Mouse (Mus musculus) T-helper 17 cell (primary cell): Measurements from ENCODE around the gene Mtrex.

ENCODE experiments used
- in situ Hi-C, 2 experiments: fragments of 300-600 bp; cut with MboI, MseI; formaldehyde crosslinking; loops; 1 replicate in 1 of 2; 2 replicates in 1 of 2; pipeline ENCODE4 v1.15.1; 2025; ENCODE audit warnings: high pct_unique_total_duplicates in 2 of 2

Gene Mtrex

DNA sequence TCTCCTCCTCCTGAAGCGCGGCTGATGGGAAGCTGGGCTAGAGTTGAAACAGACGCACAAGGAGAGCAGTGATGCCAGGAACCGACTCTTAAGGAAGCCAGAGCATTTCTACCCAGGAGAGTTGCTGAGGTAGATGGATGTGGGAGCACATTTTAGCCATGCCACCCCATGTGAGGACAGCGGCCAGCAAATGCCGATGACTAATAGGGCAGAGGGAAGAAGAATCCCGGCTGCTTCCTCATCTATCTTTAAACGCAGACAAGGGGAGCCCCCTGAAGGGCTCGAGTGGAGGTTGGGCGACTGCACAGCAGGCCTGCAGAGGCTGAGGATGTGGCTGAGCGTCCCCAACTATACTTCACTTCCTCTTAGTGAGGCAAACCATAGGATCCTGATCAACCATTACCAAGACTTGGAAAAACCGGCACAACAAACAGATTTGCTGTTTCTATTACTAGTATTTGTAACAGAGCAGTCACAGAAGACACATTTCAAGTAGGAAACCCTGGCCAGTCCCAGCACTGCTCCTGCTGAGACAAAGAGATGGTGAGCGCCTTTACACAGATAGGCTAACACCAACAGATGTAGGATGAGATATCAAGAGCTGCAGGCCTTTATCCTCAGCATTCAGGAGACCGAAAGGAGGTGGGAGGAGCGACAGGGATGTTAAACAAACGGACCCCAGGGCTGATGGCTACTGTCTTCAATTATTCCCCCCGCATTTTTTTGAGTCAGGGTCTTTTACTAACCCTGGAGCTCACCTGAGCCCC, 55.5 kb downstream of the Mtrex start:
- in situ Hi-C loops, result loop anchor here in 1 of 2 experiments (5.0 kb wide), 1 partner anchor 41 kb away; no protein-coding TSS in a partner anchor

DNA sequence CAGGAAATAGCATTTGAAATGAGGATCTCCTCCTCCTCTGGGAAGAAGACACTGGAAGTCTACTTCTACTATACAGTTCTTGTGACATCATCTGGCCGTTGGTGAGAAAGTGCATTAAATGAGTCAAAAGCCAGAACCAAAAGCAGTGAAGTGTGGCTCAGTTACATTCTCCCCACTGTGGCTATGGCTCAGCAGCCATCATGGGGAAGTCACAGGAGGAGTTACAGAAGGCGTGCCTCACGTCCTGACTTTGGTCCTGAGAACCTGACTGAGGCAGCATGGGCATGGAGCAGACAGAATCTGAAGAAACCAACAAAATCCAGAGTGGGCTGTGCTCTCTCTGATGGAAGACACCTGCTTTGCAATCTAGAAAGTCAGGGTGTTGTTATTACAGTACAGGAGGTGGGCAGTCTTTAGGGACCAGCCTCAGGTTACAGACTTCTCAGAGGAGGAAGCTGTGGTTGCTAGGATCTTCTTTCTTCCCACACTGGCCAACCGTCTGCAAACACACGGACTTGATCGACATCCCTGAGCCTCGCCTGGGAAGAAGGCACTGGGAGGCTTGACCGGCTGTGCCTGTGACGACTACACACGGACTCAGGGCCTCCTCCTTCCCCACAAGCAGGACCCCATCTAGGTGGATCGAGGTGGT, 57.0 kb downstream of the Mtrex start:
- in situ Hi-C loops, result loop anchor here in 1 of 2 experiments (5.0 kb wide), 1 partner anchor 42 kb away; no protein-coding TSS in a partner anchor

DNA sequence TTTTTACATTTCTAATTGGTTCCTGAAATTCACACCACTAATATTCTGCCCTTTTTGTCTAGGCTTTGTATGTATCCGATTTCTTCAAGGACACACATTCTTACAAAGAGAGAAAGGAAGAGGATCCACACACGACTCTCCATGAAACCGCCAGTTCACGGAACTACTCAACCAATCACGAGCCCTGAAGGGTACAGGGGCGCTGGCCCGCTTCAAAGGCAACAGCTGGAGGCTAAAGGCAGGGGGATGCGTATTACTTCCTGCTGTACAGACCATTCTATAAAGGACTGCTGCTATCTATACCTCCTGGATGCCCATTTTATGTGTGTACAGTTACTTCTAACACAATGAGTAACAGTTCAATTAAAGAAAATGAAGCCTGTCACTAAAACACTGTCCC, 59.8 kb downstream of the Mtrex start:
- in situ Hi-C loops, result loop anchor here (10.0 kb wide), 2 partner anchors 177 to 193 kb away; partner anchors contain the start of gene Gpx8 (in 1 of the 2)

DNA sequence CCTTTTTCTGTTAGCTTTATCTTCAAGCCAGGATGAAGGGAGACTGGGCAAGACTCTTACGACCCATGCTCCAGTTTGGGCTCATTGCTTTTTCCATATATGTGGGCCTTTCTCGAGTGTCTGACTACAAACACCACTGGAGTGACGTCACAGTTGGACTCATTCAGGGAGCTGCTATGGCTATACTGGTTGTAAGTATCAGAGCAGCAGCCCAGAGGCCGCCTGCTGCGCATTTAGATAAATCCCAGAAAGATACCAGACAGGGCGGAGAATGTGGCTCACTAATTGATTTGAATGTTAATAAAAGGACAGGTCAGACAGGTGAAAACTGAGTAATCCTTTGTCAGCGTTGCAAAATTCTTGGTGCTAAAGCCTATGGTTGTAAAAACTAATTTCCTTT, 60.4 kb downstream of the Mtrex start:
- in situ Hi-C loops, result loop anchor here (10.0 kb wide), 2 partner anchors 178 to 192 kb away; partner anchors contain the start of gene Gpx8 (in 1 of the 2)

DNA sequence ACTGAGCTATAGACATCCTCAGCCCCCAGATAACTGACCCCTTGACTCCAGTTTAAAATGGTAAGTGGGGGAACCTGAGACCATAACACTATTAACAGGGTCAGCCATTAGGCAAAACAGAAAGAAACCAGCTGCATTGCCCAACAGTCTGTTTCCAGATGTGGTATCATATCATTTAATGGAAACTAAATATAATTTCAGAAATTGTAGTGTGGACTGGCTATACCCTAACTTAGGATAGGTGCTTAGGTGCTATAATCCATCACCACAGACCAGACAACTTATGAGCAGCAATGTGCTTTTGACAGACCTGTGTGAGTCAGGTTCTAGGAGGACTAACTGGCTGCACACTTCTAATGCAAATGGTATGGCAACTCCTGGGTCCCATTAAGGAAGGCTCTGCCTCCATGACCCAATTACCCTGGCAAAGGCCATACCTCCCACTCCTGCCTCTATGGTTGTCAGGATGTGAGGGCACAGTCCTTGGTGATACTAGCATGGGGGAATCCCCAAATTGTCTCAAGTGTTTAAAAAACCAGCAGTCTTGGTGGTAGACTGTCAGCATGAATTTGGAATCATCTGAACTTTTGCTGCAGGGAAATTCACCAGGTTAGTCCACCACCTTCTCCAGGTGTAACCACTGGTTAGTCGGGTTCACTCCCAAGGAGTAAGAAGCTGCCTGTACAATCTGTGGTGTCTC, 64.1 kb downstream of the Mtrex start:
- in situ Hi-C loops, result loop anchor here (10.0 kb wide), 2 partner anchors 182 to 188 kb away; partner anchors contain the start of gene Gpx8 (in 1 of the 2)

DNA sequence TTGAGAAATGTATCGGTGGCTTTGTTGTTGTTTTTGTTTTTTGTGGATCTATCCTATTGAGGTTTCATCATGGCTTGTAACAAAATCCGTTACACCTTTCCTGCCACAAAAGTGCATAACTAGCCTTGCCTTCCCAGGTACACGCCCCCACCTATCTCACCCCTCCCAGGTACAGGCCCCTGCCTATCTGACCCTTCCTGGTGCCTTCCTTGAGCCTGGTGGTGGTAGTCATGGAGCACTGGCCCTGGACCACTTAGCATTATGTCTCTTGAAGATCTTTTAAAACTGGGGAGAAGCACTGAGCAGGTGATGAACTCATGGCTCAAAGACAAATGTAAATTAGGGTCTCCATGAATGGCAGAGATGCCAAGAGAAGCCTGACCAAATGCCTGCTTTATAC, 64.9 kb downstream of the Mtrex start:
- in situ Hi-C loops, result loop anchor here (10.0 kb wide), 2 partner anchors 182 to 188 kb away; partner anchors contain the start of gene Gpx8 (in 1 of the 2)

DNA sequence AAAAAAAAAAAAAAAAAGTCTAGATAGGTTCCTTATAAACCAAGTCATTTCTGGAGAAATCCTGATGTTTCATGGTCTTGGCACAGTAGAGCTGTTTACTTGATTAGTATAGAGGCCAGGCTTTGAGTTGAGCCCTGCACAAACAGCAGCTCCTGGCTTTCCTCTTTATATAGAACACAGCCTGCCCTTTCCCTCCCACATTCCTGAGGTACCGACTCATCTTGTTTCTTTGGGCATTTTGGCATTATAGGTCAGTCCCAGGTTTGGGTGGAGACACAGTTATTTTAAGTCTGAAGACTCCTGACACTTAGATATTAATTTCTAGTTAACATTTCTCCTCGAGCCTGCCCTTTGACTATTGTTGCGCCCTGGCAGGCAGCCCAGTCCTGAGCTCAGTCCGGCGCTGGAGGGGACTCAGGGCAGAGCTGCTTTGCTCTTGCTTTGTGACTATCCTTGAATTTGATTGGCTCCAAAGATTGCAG, 65.3 kb downstream of the Mtrex start:
- in situ Hi-C loops, result loop anchor here (10.0 kb wide), 2 partner anchors 183 to 187 kb away; partner anchors contain the start of gene Gpx8 (in 1 of the 2)

DNA sequence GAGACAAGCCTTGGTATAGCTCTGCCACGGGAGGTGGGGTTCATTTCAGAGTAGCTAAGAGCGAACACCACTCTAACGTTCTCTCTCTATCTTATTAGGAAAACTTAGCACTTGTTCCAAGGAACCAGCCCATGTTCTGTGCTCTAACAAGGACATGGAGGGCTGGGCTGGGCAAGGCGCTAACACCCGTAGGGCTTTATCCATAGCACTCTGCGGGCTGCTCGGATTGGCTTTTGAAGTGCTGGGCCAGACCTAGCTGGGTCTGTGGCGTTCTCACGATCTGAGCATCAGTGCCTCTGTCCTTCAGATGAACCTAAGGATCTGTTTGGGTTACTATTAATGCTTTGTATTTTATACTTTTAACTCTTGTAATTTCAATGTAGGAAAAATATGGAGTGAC, 66.3 kb downstream of the Mtrex start:
- in situ Hi-C loops, result loop anchor here (10.0 kb wide), 2 partner anchors 184 to 186 kb away; partner anchors contain the start of gene Gpx8 (in 1 of the 2)

DNA sequence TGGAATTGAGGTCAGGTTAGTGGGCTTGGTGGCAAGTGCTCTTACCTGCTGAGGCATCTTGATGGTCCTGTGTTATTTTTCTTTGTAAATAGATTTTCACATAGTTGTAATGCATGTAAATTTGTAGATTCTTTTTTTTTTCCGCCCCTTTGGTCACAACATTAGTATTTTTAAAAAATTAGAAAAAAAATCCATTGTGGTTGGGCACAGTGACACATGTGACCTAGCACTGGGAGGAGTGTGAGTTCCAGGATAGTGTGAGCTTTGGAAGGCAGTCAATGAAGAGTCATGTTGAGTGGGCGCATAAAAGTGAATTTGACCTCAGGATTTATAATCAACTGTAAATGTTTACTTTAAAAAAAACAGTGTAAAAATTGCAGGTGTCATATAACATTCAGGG, 66.8 kb downstream of the Mtrex start:
- in situ Hi-C loops, result loop anchor here (10.0 kb wide), 2 partner anchors 184 to 186 kb away; partner anchors contain the start of gene Gpx8 (in 1 of the 2)

DNA sequence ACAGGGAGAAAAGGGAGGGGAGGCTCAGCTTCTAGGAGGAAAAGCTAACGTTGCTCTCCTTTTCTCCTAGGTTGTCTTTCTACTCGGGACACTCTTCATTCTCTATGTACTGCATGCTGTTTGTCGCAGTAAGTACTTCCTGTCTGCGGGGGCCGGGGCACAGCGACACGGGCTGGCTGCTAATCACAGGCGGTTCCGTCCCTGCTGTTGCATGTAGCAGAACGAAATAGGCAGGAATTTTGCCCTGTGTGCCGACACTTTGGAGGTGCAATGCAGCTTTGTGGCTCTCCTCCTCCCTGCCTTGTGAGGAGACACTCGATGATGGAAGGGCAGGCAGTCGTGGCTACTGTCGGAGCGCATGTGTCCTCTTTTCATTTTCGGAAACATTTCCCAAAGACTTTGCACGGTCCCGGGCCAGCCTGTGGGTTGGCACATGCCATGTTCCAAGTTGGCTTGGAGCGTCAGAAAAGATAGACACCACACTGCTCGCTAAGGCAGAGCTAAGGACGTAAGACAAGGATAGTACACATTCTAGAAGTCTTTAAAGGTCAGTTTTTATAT, 67.5 kb downstream of the Mtrex start:
- in situ Hi-C loops, result loop anchor here (10.0 kb wide), 2 partner anchors 185 kb away; partner anchors contain the start of gene Gpx8 (in 1 of the 2)

DNA sequence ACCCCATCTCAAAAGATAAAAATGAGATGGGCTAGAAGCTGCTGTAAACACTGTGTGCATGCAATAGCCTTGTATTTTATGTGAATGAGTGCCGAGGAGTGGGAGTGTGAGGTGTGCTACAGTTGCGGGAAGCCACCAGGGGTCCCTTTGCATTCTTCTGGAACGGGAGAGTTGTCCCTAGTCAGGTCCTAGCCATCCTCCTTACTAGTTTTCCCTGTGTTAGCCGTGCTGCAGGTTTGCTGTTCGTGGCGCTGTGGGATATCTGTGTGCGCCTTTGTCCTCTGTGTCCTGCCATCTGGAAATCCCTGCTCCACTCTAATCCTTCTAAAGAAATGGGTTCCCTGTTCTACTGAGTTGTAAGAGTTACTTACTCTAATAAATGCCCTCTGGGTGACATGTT, 69.3 kb downstream of the Mtrex start:
- in situ Hi-C loops, result no loop called here

DNA sequence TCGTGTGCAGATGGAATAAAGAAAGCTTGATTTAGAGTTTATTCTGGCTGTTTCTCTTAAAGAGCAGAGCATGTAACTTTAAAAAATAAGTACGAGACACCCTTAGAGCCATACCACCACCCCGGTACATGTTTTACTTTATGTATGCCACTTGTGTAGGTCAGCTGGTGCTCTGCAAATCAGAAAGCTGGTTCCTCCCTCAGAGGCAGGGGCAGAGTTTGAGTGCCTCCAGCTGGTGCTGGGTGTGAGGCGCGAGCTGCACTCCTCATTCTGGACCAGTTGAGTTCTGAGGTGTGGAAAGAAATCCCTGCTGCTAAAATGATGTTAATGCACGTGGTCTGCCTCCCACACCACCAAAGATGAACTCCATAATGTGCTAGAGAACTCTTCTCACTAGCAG, 72.8 kb downstream of the Mtrex start:
- in situ Hi-C loops, result no loop called here

DNA sequence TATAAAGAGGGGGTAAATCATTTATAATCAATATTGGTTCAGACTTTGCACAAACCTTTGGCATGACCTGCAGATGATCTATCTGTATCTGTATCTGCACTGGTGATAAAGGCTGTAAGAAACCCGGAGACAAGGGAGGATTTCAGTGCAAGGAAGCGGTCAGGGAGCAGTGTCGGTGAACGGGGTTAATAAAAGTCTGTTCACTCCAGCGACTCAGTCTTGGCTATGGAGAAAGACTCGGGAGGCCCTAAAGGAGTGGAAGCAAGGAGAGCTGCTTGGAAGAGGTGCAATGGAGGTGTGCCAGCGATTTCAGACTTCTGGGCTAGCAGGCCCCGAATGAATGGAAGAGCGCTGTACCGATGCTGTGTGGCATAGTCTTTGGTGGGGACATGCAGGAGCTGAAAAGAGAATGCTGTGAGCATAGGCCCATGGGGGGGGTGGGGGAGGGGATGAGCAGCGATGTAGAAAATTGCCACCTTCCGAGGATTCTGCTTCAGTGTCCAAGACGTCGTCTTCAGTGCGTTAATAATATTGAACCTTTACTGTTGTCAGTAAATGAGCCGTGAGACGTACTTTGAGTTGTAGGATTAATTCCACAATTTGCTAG, 73.4 kb downstream of the Mtrex start:
- in situ Hi-C loops, result no loop called here

DNA sequence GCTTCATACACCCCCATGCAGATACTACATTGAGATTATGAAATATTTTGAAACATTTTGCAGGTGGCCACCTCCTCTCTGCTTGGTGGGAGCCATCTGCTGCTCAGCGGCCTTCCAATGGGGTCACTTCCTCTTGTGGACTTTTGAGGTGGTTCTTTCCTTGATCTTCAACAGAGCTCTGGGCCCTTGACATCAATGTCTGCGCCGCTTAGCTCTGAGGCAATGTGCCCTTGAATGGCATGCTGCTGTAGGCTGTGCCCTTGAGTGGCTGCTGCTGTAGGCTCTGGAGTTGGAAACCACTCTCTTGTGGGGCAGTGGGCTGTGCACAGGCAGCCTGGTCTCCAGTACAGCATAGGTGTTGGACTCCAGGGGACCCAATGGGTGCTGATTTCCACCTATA, 81.3 kb downstream of the Mtrex start:
- in situ Hi-C loops, result no loop called here

DNA sequence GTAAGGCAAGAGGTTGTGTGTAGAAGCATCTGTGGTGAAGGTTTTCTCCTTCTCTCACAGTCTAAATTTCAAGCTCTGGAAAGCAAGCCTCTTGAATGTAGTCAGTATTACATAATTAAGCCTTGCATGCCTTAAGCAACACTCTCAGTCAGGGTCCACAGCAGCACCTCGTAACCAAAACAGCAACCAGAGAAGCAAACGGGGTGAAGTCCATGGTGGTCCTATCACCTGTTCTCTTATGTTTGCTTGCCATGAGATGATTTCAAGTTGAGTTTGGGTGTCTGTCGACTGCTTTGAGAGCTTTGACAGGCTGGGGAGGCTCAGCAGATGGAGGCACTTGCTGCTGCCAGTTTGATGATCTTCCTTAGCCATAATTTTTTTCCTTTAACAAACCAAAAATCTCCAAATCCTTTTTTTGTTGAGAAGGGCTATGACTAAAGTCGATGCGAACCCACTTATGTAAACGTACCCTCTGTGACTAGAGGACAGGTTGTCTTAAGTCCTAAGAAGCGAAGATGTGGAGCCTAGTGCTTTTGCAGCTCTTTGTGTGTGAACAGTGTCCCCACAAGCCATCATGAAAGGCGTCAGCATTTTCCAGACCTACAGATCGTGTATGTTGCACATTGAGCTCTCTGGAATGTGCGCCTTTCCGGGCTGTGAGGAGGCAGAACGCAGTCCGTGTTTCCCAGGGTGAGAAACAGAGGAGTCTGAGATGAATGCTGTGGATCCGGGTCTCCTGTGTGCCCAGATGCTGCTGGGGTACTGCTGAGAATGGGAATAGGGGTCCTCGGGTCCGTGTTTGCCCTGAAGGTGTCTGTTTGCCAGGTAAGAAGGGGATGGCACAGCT, 86.7 kb downstream of the Mtrex start:
- in situ Hi-C loops, result no loop called here

DNA sequence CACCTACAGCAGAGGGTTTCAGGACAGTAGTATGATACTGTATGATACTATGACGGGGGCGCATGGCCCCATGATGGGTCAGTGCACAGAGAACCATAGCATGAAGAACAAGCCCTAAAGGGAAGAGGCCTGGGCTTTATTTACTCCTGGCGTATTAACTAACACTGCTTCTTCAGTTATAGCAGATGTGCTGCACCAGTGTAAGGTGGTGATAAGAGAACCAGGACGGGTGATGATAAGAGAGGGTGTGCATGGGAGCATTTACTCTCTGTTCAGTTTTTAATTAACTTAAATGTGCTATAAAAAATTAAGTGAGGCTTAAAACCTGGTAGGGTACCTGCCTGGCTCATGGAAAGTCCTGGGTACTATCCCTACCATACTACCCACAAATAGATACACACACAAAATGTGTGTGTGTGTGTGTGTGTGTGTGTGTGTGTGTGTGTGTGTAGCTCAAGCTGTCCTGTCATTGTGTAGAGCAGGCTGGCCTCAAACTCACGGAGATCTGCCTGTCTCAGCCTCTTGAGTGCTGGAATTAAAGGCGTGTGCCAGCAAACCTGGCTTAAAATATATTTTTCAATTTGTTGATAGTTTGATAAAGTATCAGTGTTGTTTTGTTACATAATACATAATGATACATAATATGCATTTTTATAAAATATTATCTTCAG, 88.5 kb downstream of the Mtrex start:
- in situ Hi-C loops, result no loop called here

DNA sequence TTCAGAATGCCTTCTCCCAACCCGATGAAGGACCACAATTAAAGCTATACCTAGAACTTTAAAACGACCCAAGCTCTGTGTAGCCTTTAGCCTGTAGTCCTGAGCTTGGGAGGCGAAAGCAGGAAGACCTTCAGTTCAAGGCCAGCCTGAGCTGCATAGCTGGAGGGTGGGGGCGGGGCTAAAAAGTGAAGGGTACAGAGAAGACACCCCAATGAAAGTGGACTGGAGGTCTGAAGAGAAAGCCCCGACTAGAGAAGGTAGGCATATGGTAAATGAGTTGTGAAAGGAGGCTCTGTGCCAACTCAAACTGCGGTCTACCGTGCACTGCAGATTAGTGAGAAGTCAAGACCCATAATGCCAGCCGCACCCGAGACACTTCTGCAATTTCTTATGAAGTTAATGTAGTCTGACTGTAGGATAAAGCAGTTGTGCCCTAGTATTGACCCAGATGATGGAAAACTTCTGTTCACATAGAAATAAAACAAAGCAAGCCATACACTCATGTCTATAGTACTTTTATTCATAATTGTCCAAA, 89.5 kb downstream of the Mtrex start:
- in situ Hi-C loops, result no loop called here

DNA sequence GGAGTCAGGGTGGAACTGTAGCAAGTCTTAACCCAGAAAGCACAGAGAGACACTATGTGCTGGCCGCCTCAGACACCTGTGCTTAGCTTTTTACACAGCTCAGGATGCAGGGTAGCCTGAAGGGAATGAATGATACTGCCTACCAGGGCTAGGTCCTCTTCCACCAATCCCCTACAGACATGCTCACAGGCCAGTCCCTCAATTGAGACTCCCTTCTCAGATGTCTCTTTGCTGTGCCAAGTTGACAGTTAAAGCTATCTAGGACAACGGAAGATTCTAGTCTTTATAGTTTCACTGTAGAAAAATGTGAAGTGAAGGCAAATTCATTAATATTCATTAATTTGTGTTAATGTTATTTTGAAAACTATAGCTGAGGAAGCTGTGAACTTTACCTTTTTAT, 90.2 kb downstream of the Mtrex start:
- in situ Hi-C loops, result no loop called here

DNA sequence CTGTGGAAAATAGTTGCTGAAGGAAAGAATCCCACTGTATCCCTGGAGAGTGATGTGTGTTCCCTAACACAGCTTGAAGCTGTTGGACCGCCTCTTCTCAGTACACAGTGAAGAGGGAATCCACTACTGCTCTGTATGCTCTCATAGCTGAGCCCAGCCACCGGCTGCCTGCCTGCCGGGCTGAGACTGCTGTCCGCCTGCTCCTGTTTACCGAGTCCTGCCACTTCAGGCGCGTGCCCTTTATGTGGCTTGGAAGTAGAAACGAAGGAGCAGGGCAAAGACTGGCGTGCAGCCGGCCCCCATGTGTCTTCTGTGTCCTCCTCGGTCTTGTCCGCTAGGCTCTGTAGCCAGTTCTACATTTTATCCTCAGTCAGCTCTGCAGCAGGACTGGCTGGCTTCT, 92.1 kb downstream of the Mtrex start:
- in situ Hi-C loops, result no loop called here
